Mouse (Mus musculus): ENCODE data around the gene Gm5741. TPM values are rescaled to one million over a fixed set of nuclear protein-coding genes. Genes with fewer than 3 reads are reported as not detected.
"Not testable (repeated sequence)": the region's sequence is repeated elsewhere in the genome, so short reads cannot be mapped to it uniquely, and the experiment has no call there.

Gm5741 gene
- total and polyA plus RNA-seq, 2 experiments from 2014 or later, result 0.76 TPM; not detected in 1

GRCm38 (mm10) chr8:85083108-85083813, 15.5 kb upstream of the Gm5741 start, which contains the start of gene Man2b1:
Gene Man2b1, plus strand, starts transcription at chr8:85083270.
- Histone ChIP-seq H3K27me3 (ENCODE audit: insufficient read depth, low read length) (no peaks in the 10 kb centered on the region), H3K9ac (replicated peaks; ENCODE audit: low read length) (peak within 1 kb of the TSS; percentile 61), H3K36me3 (ENCODE audit: insufficient read depth, low read length) (0 out of 2 replicates have a peak, but pooled peaks cover 6% of the 10 kb centered on the region), H3K9me3 (ENCODE audit: low read length) (no peaks in the 10 kb centered on the region), H3K4me2 (ENCODE audit: low read depth, low read length) (peak within 1 kb of the TSS; percentile 93), H3K27ac (peak within 1 kb of the TSS; percentile 56; the same call in 1 of the 2 replicates), H3K4me3 (ENCODE audit: low read length) (peak within 1 kb of the TSS; percentile 64), H3K4me1 (ENCODE audit: insufficient read depth, low read length) (peaks cover 15% of the 10 kb centered on the region)
- ATAC-seq (peak; percentile 88), DNase-seq (ENCODE audit: low spot score) (peak; percentile 89)
- TF ChIP-seq CTCF (IDR thresholded peaks at IDR 0.05; ENCODE audit: low read depth), result peak; percentile 66
- 0% methylated on average over 30 of the region's 30 CpGs for WGBS

- not testable (repeated sequence) for ATAC-seq; H3K9ac ChIP-seq (replicated peaks; ENCODE audit: low read length); H3K4me2 ChIP-seq (ENCODE audit: low read depth, low read length); H3K27ac ChIP-seq; H3K36me3 ChIP-seq (ENCODE audit: insufficient read depth, low read length); H3K27me3 ChIP-seq (ENCODE audit: insufficient read depth, low read length); DNase-seq (ENCODE audit: low spot score); H3K9me3 ChIP-seq (ENCODE audit: low read length); H3K4me3 ChIP-seq (ENCODE audit: low read length)
- WGBS, result 92% methylated on average over 4 of the region's 4 CpGs
- peaks cover 15% of the 10 kb centered on the region for H3K4me1 ChIP-seq (ENCODE audit: insufficient read depth, low read length)
These were observed 14.4 kb upstream of the Gm5741 start for GRCm38 (mm10) chr8:85082169-85082568.

GRCm38 (mm10) chr8:85081216-85081555, 13.4 kb upstream of the Gm5741 start, which contains the start of gene Wdr83:
Gene Wdr83, minus strand, starts transcription at chr8:85081306.
- Histone ChIP-seq H3K9me3 (ENCODE audit: low read length) (no peaks in the 10 kb centered on the region), H3K4me1 (ENCODE audit: insufficient read depth, low read length) (peaks cover 15% of the 10 kb centered on the region), H3K36me3 (ENCODE audit: insufficient read depth, low read length) (peaks cover 2% of the 10 kb centered on the region; the same call in 1 of the 2 replicates), H3K4me2 (ENCODE audit: low read depth, low read length) (peak within 1 kb of the TSS; percentile 99), H3K9ac (replicated peaks; ENCODE audit: low read length) (peak within 1 kb of the TSS; percentile 91), H3K27me3 (ENCODE audit: insufficient read depth, low read length) (no peaks in the 10 kb centered on the region), H3K4me3 (ENCODE audit: low read length) (peak within 1 kb of the TSS; percentile 91), H3K27ac (peak within 1 kb of the TSS; percentile 75)
- whole genome bisulfite sequencing, result 3% methylated on average over 9 of the region's 9 CpGs
- DNase-seq (ENCODE audit: low spot score), result peak; percentile 17
- no peak for TF ChIP-seq CTCF (IDR thresholded peaks at IDR 0.05; ENCODE audit: low read depth)
- peak; percentile 24; the same call in 1 of the 2 replicates for ATAC-seq

GRCm38 (mm10) chr8:85080532-85081215, 12.9 kb upstream of the Gm5741 start, which contains the start of gene Wdr83os:
Gene Wdr83os, plus strand, starts transcription at chr8:85080740.
- peak within 1 kb of the TSS; percentile 99 for H3K4me2 ChIP-seq (ENCODE audit: low read depth, low read length)
- H3K36me3 ChIP-seq (ENCODE audit: insufficient read depth, low read length), result peaks cover 7% of the 10 kb centered on the region; the same call in 1 of the 2 replicates
- H3K27ac ChIP-seq, result peak within 1 kb of the TSS; percentile 75
- no peak for TF ChIP-seq CTCF (IDR thresholded peaks at IDR 0.05; ENCODE audit: low read depth)
- peak within 1 kb of the TSS; percentile 91 for H3K9ac ChIP-seq (replicated peaks; ENCODE audit: low read length)
- WGBS, result under 1% methylated on average over 30 of the region's 30 CpGs
- DNase-seq (ENCODE audit: low spot score) (peak; percentile 85), ATAC-seq (no peak; the same call in 1 of the 2 replicates)
- H3K27me3 ChIP-seq (ENCODE audit: insufficient read depth, low read length), result no peaks in the 10 kb centered on the region
- H3K4me1 ChIP-seq (ENCODE audit: insufficient read depth, low read length), result peaks cover 15% of the 10 kb centered on the region
- no peaks in the 10 kb centered on the region for H3K9me3 ChIP-seq (ENCODE audit: low read length)
- H3K4me3 ChIP-seq (ENCODE audit: low read length), result peak within 1 kb of the TSS; percentile 91

- Histone ChIP-seq H3K4me1 (ENCODE audit: insufficient read depth, low read length) (peaks cover 15% of the 10 kb centered on the region), H3K36me3 (ENCODE audit: insufficient read depth, low read length) (peaks cover 12% of the 10 kb centered on the region), H3K27me3 (ENCODE audit: insufficient read depth, low read length) (no peaks in the 10 kb centered on the region), H3K4me3 (ENCODE audit: low read length) (peak overlapping the region; percentile 91), H3K9ac (replicated peaks; ENCODE audit: low read length) (peak overlapping the region; percentile 91), H3K4me2 (ENCODE audit: low read depth, low read length) (peak overlapping the region; percentile 99), H3K9me3 (ENCODE audit: low read length) (no peaks in the 10 kb centered on the region), H3K27ac (peak overlapping the region; percentile 75)
- TF ChIP-seq CTCF (IDR thresholded peaks at IDR 0.05; ENCODE audit: low read depth), result no peak
- DNase-seq (ENCODE audit: low spot score) (no peak), ATAC-seq (no peak)
- WGBS, result under 1% methylated on average over 25 of the region's 25 CpGs
These were observed 12.4 kb upstream of the Gm5741 start for GRCm38 (mm10) chr8:85080214-85080531.

GRCm38 (mm10) chr8:85076993-85077392, 9.2 kb upstream of the Gm5741 start:
- Histone ChIP-seq H3K36me3 (ENCODE audit: insufficient read depth, low read length) (peaks cover 24% of the 10 kb centered on the region), H3K4me1 (ENCODE audit: insufficient read depth, low read length) (peaks cover 16% of the 10 kb centered on the region), H3K9ac (replicated peaks; ENCODE audit: low read length) (no peak overlapping the region), H3K9me3 (ENCODE audit: low read length) (no peaks in the 10 kb centered on the region), H3K4me3 (ENCODE audit: low read length) (no peak overlapping the region), H3K27ac (no peak overlapping the region), H3K27me3 (ENCODE audit: insufficient read depth, low read length) (no peaks in the 10 kb centered on the region), H3K4me2 (ENCODE audit: low read depth, low read length) (no peak overlapping the region)
- peak; percentile 39; the same call in 1 of the 2 replicates for ATAC-seq
- TF ChIP-seq CTCF (IDR thresholded peaks at IDR 0.05; ENCODE audit: low read depth), result peak; percentile 98
- peak; percentile 93 for DNase-seq (ENCODE audit: low spot score)
- 0% methylated on average over 2 of the region's 2 CpGs for WGBS
